Mouse (Mus musculus) kidney, adult 18-20 months (tissue): ENCODE results near the gene Hebp1.

Experiments
- DNase-seq: peaks from one replicate; pipeline ENCODE4 v3.0.0; 2021

Hebp1 gene

DNA sequence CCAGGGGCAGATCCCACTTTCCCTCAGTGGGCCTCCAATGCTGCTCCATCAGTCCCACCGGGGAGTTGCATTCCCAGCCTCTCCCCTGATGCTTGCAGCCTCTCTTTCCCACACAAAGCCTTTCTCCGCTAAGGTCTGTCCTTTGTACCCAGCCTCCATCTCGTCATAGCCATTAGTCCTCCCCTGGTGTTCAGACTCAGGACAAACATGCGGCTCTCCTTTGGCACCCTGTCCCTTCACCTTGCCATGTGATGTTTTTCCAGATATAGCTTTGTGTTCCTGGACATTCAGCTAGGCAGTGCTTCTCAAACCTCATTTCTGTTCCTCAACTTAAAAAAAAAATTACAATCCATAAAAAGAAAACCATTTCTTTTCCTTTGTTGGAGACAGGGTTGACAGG, 39.3 kb downstream of the Hebp1 start:
- DNase-seq, result no peak

GRCm38 (mm10) chr6:135157496-135157895, 40.3 kb downstream of the Hebp1 start:
- DNase-seq, result no peak

DNA sequence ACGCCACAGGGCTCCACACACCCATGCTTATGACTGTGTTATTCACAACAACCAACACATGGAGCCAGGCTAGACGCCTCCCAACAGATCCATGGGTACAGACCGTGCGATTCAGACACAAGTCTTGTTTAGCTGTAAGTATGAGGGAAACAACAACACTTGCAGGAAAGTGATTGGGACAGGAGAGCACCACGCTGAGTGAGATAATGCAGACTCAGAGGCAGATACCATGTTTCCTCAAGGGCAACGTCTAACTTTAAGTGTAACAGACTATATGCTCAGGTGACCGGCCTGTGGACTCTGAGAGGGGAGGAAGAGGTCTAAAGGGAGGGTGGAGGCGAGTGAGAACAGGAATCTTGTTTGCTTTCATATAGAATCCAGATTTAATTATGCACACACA, 41.2 kb downstream of the Hebp1 start:
- DNase-seq, result no peak

GRCm38 (mm10) chr6:135153719-135154118, 44.1 kb downstream of the Hebp1 start:
- no peak for DNase-seq

DNA sequence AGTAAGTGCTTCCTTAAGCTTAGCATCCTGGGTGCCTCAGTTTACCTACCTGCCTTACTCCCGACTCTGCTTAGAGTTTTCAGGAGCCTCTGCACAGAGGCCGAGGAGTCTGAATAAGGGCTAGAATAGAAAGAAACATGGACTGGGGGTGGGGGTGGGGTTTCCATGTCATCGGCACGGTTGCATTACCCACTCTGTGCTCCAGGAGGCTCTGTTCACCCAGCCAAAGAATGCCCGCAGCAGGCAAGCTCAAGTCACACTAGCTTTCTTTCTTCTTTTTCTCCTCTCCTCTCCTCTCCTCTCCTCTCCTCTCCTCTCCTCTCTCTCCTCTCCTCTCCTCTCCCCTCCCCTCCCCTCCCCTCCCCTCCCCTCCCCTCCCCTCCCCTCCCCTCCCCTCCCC, 47.5 kb downstream of the Hebp1 start:
- DNase-seq, result no peak

DNA sequence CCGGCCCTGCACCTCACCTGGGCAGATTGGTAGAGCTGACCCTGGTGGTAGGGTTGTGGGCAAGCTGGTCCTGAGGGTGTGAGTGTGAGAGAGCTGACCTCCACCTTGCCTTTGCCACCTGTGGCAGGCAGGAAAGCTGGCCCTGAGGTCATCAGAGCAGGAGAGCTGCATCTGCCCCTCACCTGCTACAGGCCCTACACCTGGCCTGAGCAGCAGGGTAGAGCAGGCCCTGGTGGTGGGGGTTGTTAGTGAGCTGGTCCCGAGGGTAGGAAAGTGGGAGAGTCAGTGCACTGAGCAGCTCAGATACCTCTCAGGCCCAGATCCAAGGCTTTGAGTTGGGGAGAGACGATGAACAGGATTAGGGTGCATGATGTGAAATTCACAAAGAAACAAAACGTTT, 48.1 kb downstream of the Hebp1 start:
- DNase-seq, result no peak

DNA sequence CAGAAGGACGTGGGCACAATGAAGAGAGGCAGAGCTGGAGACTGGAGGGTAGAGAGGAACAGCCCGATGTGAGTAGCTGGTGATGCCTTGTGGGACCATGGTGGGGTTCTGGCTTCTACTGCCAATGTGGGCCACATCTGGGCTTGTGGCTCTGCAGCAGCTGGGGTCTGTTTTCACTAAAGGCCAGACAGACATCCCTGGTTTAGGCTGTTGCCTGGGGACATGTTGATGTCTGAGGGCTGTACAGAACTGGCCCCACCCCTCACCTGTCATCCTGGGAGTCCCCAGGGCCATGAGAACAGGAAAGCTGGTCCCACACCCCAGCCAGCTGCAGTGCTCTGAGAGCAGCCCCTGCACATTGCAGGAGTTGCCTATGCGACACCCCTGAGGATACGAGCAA, 48.6 kb downstream of the Hebp1 start:
- DNase-seq, result no peak

DNA sequence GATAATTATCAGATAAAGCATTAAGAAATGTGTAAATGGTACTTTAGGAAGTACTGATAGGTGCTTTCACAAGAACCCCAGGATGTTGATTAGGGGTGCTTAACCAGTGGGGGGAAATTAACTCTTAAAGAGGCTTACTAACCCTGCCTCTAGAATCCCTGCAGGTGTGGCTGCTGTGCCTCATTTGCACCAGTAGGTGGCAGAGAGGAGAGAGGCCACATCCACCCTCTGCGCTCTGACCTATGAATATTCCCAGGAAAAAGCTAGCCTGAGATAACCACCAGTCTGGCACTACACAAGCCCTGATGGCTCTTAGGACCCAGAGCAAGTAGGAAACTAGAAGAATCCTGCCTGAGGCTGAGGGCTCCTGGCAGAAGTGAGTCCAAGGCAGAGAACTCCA, 49.3 kb downstream of the Hebp1 start:
- DNase-seq, result peak; percentile 30

DNA sequence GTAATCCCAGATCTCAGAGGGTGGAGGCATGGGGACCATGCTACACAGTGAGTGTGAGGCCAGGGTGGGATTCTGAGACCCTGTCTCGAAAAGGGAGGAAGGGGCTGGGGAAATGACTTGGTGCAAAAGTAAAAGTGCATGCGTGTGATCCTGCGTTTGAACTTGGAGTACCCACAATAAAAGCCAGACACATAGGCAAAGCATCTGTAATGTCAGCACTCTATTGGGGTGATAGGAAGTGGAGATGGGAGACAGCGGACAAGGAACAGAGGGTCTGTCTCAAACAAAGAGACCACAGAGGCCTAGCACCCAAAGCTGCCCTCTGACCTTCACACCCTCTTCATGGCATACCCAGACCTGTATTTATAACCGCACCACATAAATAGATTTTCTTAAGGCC, 51.8 kb downstream of the Hebp1 start:
- no peak for DNase-seq

GRCm38 (mm10) chr6:135144516-135144915, 53.3 kb downstream of the Hebp1 start:
- no peak for DNase-seq

- no peak for DNase-seq
Observed at GRCm38 (mm10) chr6:135143151-135143550, 54.7 kb downstream of the Hebp1 start.

DNA sequence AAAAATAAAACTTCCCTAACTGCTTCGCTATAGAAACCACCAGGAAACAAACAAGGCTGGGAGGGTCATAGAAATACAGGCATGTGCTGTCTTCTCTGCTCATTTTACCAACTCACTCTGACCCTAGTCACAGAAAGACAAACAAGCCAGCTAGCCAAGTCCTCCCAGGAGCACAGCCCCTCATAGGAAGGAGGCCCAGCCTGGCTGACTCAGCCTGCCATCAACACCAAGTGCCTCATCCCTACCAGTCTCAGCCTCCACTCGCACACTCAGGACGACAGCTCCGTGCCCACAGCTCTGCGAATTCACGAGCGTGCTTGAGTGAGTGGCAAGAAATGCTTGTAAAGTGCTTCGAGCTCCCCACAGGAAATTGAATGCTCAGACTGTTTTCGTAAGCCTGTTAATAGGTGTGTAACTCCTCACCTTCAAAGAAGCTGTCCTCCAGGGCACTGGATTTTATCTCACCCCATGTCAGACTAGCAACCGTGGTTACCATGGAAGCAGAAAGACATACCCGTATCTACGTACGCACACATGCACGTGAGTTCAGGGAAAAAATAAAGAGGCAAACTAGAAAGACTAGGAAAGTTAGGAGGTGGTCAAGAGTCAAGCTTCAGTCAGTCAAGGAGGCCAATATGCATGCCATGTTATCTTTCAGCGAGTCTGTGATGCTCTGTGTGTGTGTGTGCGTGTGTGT, 56.2 kb downstream of the Hebp1 start:
- no peak for DNase-seq

DNA sequence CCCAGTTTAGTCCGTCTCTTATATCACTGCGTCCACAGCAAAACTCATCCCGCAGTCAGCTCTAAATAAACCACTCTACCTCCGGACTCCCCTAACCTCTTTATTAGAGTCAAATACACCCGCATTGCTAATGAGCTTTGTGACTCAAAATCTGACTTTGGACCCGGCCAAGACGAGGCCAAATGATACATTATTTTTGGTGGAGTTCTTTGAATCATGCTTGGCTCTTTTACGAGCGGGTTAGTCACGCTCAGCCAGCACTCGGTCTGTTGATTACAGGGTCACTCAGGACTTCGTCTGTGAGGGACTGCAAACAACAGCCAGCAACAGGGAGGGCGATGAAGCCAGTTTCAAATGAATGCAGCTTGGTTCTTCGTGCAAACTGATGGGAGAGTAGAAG, 59.1 kb downstream of the Hebp1 start:
- DNase-seq, result no peak

DNA sequence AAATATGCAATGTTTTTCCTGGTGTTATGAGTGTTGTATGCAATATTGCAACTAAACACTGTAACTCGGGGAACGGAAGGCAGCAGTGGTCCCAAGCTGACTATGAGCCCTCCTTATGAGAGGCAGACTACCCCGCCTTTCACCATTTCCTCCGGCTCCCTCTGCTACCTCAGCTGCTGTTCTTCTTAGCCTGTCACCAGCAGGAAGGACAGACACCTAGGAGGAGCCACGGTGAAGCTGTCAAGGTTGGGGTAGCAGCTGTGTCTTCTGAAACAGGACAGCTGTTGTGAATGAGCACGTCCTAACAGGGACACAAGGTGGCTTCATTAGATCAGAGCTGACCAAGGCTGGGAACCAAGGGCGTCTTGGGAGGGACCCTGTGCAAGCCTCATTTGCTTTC, 59.6 kb downstream of the Hebp1 start:
- no peak for DNase-seq

GRCm38 (mm10) chr6:135137736-135138135, 60.1 kb downstream of the Hebp1 start:
- DNase-seq, result no peak

DNA sequence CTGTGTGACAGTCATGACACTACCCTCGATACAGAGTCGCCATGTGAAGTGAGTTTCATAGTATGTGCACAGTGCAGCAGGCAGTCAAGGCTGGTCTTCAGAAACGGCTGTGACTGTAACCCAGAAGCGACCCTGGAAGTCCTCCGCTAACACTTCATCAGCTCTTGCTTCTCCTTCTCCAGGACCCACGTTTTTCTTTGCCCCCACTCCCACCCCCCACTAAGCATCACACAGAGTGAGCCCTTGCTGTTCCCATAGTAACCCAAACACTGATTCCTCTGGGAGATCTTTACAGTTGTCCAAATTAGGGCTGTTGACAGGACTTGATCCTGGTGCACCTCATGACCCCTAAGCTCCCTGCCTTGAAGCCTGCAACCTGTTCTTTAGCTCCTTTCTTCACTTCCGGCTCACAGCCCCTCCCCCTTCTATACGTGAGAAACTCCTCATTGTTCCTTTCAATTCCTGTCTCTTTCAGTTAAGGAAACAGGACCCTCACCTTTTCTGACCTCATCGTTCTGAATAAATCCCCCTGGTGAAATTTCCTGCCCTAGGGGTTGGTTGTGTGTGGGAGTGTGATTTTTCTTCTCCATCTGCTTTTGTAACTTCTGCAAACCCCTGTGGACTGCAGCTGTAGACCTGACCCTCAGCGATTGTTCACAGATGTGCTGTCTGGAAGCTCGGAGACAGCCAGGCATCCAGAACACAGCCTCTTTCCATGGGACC, 61.2 kb downstream of the Hebp1 start:
- DNase-seq, result no peak

GRCm38 (mm10) chr6:135135735-135136134, 62.1 kb downstream of the Hebp1 start:
- DNase-seq, result no peak

- no peak for DNase-seq
Observed at GRCm38 (mm10) chr6:135133486-135133885, 64.3 kb downstream of the Hebp1 start.

DNA sequence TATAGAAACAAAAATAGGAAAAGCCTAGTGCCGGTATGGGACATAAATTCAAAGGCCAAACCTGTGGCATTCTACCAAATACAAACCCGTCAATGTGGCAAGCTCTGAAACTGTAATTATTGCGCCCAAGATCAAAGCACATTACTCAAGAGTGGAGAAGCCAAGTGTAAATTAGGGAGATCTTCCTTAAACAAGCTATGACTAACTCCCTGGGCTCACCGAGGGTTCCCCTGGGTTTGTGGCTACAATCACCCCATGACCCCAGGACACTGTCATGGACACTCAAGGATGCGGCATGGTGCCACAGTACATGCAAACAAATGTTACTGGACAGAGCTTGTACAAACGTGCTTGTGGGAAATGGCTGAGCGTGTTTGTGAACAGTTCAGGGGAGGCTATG, 64.7 kb downstream of the Hebp1 start:
- no peak for DNase-seq

DNA sequence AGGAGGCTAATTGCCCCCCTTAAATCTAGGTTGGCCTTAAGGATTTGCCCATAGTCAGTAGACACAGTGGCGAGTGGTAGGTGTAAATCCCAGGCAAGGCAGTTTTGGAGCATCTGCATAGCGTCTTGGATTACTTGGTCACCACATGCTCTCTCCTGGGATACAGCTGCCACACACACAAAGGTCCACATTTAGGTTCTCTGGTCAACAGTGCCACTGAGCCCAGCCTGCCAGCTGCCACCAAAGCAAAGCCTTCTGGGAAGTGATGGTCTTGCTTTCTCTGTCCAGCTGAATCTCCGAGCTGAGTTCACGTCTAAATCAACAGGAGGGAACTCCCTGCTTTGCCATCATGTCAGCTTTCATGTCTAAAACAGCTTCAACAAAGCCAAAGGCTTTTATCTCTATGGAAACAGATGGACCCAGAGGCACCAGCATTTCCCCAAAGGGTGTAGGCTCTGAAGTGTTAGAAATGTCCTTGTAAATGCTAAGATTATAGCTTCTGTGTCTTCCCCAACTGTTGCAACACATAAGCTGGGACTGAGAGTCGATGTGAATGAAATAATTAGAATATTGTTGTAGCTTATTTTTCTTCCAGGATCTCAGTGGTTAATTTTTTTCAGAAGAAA, 73.0 kb downstream of the Hebp1 start:
- DNase-seq, result no peak

DNA sequence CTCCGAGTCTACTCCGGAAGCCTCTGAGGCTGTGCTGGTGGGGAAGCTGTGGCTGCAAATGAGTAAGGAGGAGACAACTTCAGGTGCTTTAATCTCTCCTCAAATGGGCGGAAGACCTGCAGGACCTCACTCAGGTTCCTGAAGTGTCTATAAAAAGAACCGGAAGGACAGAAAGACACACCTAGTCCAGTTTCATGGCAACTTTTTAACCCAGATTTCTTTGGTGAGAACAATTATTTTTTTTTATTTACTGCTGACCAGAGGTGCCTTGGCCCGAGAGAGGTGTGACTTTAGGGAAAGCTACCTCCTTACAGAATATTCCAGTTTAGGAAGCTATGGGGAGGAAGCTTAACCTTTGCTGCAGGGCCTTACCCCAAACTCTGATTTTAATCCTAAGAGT, 79.6 kb downstream of the Hebp1 start, which contains the start of gene Gprc5d:
Gene Gprc5d, minus strand, starts transcription at position 101 of the 400 bp plus-strand sequence.
- no peak for DNase-seq

- DNase-seq, result no peak
Observed at GRCm38 (mm10) chr6:135116479-135116878, 81.3 kb downstream of the Hebp1 start.

DNA sequence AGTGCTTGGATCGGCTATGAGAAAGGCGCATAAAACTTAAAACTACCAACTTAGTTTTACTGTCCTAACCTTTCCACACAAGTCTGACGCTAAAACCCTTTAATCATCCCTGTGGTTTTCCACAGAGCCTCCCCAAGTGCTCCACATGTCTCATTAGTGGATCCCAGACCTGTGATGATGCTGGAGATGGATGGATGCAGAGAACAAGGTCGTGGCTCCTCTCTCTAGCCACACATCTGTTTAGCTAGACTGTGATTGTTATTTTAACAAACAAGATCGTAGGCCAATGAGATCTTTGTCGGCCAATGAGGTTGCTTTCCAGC, 84.7 kb downstream of the Hebp1 start:
- DNase-seq, result no peak

GRCm38 (mm10) chr6:135112411-135113113, 85.3 kb downstream of the Hebp1 start:
- no peak for DNase-seq
